Mouse (Mus musculus): ENCODE data around the gene Hmga2. TPM values are rescaled to one million over a fixed set of nuclear protein-coding genes. Genes with fewer than 3 reads are reported as not detected.

The Hmga2 gene
- polyA plus RNA-seq, 1 experiment from 2014 or later: 1.1 TPM

- no peak overlapping the region for H3K9ac ChIP-seq (ENCODE audit: low read depth, low read length)
- WGBS (ENCODE audit: insufficient replicate concordance): 1% methylated on average over 21 of the region's 21 CpGs
- H3K4me3 ChIP-seq (ENCODE audit: low read depth, low read length): peak overlapping the region; percentile 65
- peaks cover 4% of the 10 kb centered on the region for H3K4me1 ChIP-seq (ENCODE audit: control insufficient read depth, low read depth, low read length)
- no peaks in the 10 kb centered on the region for H3K9me3 ChIP-seq (replicated peaks; ENCODE audit: control insufficient read depth, low read length)
- no peak overlapping the region for H3K27ac ChIP-seq (ENCODE audit: low read length)
- H3K4me2 ChIP-seq (ENCODE audit: low read depth, low read length): peak overlapping the region; percentile 78
- H3K27me3 ChIP-seq (ENCODE audit: control insufficient read depth, insufficient read depth, low read depth, low read length): peaks cover 50% of the 10 kb centered on the region
- no peak for ATAC-seq (ENCODE audit: low read depth)
- no peaks in the 10 kb centered on the region for H3K36me3 ChIP-seq (ENCODE audit: control insufficient read depth, insufficient read depth)
Measured at GRCm38 (mm10) chr10:120477501-120477900, 1.2 kb upstream of the Hmga2 start.

DNA sequence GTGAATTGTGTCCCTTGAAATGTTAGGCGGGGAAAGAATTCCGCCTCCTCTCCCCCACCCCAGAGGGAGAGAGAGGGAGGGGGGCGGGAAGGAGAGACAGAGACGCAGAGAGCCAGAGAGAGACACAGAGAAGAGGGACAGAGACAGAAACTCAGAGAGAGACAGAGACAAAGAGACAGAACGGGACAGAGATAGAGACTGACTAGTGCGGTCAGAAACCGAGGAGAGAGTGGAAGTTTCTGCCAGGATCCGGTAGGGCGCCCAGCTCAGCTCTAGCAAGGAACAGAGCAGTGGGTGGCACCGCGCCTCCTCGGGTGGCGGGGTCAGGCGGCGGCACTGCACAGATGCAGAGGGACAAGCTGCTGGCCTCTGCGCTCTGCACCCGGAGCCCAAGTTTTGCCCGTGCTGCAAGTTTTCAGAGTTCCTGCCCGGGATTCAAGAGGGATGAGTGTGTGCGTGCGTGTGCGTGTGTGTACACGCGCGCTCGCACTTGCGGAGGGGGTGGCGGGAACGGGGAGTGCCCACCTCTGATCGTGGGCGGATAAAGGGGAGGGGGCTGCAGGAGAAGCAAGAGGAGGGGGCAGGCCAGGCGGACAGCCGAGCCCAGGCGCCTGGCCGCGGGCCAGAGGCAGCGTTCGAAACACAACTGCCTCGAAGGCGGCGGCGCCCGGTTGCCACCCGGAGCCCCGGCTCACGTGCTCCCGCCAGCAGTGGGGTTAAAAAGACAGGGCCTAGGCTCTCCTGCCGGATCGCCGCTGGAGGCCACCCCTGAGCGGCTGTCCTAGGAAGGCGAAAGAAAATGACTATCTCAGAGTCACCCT lies 457 bp upstream of the Hmga2 start:
- Histone ChIP-seq H3K36me3 (ENCODE audit: control insufficient read depth, insufficient read depth) (no peaks in the 10 kb centered on the region), H3K27me3 (ENCODE audit: control insufficient read depth, insufficient read depth, low read depth, low read length) (peaks cover 50% of the 10 kb centered on the region), H3K4me2 (ENCODE audit: low read depth, low read length) (peak overlapping the region; percentile 78), H3K4me3 (ENCODE audit: low read depth, low read length) (peak overlapping the region; percentile 65), H3K9ac (ENCODE audit: low read depth, low read length) (peak overlapping the region; percentile 2; the same call in 1 of the 2 replicates), H3K9me3 (replicated peaks; ENCODE audit: control insufficient read depth, low read length) (no peaks in the 10 kb centered on the region), H3K27ac (ENCODE audit: low read length) (0 out of 2 replicates have a peak overlapping the region, but pooled peaks have one; percentile 29), H3K4me1 (ENCODE audit: control insufficient read depth, low read depth, low read length) (peaks cover 4% of the 10 kb centered on the region)
- peak; percentile 50 for ATAC-seq (ENCODE audit: low read depth)
- 0% methylated on average over 51 of the region's 52 CpGs for WGBS (ENCODE audit: insufficient replicate concordance)

DNA sequence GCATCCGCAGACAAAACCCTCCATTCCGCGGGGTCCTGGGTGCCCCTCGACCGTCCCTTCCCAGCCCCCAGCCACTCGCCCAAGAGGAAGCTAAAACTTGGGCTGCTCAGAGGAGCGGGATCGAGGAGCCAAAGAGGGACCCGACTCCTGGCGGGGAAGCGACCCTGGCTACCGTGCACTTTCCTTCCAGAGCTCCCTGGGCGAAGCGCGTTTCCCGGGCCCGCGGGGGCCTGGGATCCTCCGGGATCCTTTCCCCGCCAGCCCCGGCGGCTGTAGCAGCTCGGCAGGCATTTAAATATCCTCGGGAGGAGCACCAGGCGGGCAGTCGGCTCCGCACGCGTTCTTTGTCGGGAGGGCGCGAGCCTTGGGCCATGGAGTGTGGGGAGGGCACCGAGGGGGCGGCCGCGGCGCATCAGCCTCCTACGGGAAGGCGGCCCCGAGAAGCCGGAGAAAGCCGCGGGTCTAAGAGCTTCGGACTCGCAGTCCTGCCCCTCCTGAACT lies 1.2 kb downstream of the Hmga2 start:
- Histone ChIP-seq H3K9ac (ENCODE audit: low read depth, low read length) (peak overlapping the region; percentile 43), H3K4me1 (ENCODE audit: control insufficient read depth, low read depth, low read length) (peaks cover 4% of the 10 kb centered on the region), H3K4me2 (ENCODE audit: low read depth, low read length) (peak overlapping the region; percentile 78), H3K4me3 (ENCODE audit: low read depth, low read length) (peak overlapping the region; percentile 65), H3K36me3 (ENCODE audit: control insufficient read depth, insufficient read depth) (no peaks in the 10 kb centered on the region), H3K9me3 (replicated peaks; ENCODE audit: control insufficient read depth, low read length) (no peaks in the 10 kb centered on the region), H3K27ac (ENCODE audit: low read length) (no peak overlapping the region), H3K27me3 (ENCODE audit: control insufficient read depth, insufficient read depth, low read depth, low read length) (peaks cover 50% of the 10 kb centered on the region)
- ATAC-seq (ENCODE audit: low read depth): no peak; the same call in 1 of the 2 replicates
- under 1% methylated on average over 45 of the region's 45 CpGs for WGBS (ENCODE audit: insufficient replicate concordance)

DNA sequence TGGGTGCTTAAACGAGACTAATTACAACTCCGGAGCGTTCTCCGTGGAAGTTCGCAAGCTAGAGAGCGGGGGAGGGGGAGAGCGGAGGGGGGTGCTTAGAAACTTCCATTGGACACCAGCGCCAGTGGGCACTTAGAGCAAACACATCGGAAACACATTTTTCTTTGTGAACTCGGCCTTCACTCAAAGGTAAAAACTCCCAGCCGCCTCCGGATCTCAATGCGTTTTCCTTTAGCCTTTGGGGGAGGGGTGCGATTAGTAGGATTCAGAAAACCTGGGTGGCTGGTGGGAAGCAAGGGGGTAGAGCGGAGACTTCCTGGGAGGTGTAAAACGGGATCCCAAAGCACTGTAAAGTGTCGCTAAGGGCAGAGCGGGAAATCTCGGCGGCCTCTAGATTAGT lies 2.0 kb downstream of the Hmga2 start:
- Histone ChIP-seq H3K9me3 (replicated peaks; ENCODE audit: control insufficient read depth, low read length) (no peaks in the 10 kb centered on the region), H3K36me3 (ENCODE audit: control insufficient read depth, insufficient read depth) (no peaks in the 10 kb centered on the region), H3K27me3 (ENCODE audit: control insufficient read depth, insufficient read depth, low read depth, low read length) (peaks cover 50% of the 10 kb centered on the region), H3K4me2 (ENCODE audit: low read depth, low read length) (peak overlapping the region; percentile 78), H3K4me1 (ENCODE audit: control insufficient read depth, low read depth, low read length) (peaks cover 4% of the 10 kb centered on the region), H3K27ac (ENCODE audit: low read length) (no peak overlapping the region), H3K9ac (ENCODE audit: low read depth, low read length) (peak overlapping the region; percentile 43), H3K4me3 (ENCODE audit: low read depth, low read length) (peak overlapping the region; percentile 65)
- WGBS (ENCODE audit: insufficient replicate concordance): 0% methylated on average over 20 of the region's 20 CpGs
- ATAC-seq (ENCODE audit: low read depth): no peak

DNA sequence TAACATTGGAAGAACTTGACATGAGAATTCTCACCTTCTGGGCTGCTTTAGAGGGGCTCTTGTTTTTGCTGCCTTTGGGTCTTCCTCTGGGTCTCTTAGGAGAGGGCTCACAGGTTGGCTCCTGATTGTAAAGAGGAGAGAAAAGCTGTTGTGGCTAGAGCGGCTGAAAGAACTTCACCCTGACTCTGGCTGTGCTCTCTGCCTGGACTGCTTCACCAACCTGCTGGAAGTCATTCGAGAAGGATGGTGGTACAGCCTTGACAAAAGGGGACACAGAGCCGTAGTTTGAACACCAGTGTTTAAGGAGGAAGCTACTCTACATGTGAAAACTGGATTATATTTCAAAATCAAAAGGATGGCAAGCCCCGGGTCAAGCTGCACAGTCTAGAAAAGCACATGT lies 3.1 kb downstream of the Hmga2 start:
- Histone ChIP-seq H3K4me2 (ENCODE audit: low read depth, low read length) (no peak overlapping the region), H3K9ac (ENCODE audit: low read depth, low read length) (no peak overlapping the region), H3K27me3 (ENCODE audit: control insufficient read depth, insufficient read depth, low read depth, low read length) (peaks cover 48% of the 10 kb centered on the region)

GRCm38 (mm10) chr10:120472606-120473005 lies 3.7 kb downstream of the Hmga2 start:
- WGBS (ENCODE audit: insufficient replicate concordance): 55% methylated on average over 2 of the region's 2 CpGs
- H3K4me2 ChIP-seq (ENCODE audit: low read depth, low read length): no peak overlapping the region
- no peaks in the 10 kb centered on the region for H3K9me3 ChIP-seq (replicated peaks; ENCODE audit: control insufficient read depth, low read length)
- H3K4me1 ChIP-seq (ENCODE audit: control insufficient read depth, low read depth, low read length): peaks cover 2% of the 10 kb centered on the region
- no peak overlapping the region for H3K9ac ChIP-seq (ENCODE audit: low read depth, low read length)
- no peak overlapping the region for H3K27ac ChIP-seq (ENCODE audit: low read length)
- no peaks in the 10 kb centered on the region for H3K36me3 ChIP-seq (ENCODE audit: control insufficient read depth, insufficient read depth)
- peaks cover 42% of the 10 kb centered on the region for H3K27me3 ChIP-seq (ENCODE audit: control insufficient read depth, insufficient read depth, low read depth, low read length)
- H3K4me3 ChIP-seq (ENCODE audit: low read depth, low read length): no peak overlapping the region
- ATAC-seq (ENCODE audit: low read depth): no peak

More for the DNA sequence above, 3.1 kb downstream of the Hmga2 start:
- 27% methylated on average over 4 of the region's 4 CpGs for WGBS (ENCODE audit: insufficient replicate concordance)
- Histone ChIP-seq H3K9me3 (replicated peaks; ENCODE audit: control insufficient read depth, low read length) (no peaks in the 10 kb centered on the region), H3K27ac (ENCODE audit: low read length) (no peak overlapping the region), H3K36me3 (ENCODE audit: control insufficient read depth, insufficient read depth) (no peaks in the 10 kb centered on the region), H3K4me1 (ENCODE audit: control insufficient read depth, low read depth, low read length) (peaks cover 4% of the 10 kb centered on the region), H3K4me3 (ENCODE audit: low read depth, low read length) (no peak overlapping the region)
- no peak for ATAC-seq (ENCODE audit: low read depth)

GRCm38 (mm10) chr10:120465121-120465520 lies 11.1 kb downstream of the Hmga2 start:
- Histone ChIP-seq H3K4me2 (ENCODE audit: low read depth, low read length) (no peak overlapping the region), H3K27me3 (ENCODE audit: control insufficient read depth, insufficient read depth, low read depth, low read length) (no peaks in the 10 kb centered on the region), H3K9me3 (replicated peaks; ENCODE audit: control insufficient read depth, low read length) (no peaks in the 10 kb centered on the region), H3K27ac (ENCODE audit: low read length) (no peak overlapping the region), H3K4me1 (ENCODE audit: control insufficient read depth, low read depth, low read length) (peaks cover 7% of the 10 kb centered on the region), H3K4me3 (ENCODE audit: low read depth, low read length) (no peak overlapping the region), H3K36me3 (ENCODE audit: control insufficient read depth, insufficient read depth) (no peaks in the 10 kb centered on the region), H3K9ac (ENCODE audit: low read depth, low read length) (no peak overlapping the region)
- WGBS (ENCODE audit: insufficient replicate concordance): 56% methylated on average over 5 of the region's 5 CpGs
- ATAC-seq (ENCODE audit: low read depth): no peak

DNA sequence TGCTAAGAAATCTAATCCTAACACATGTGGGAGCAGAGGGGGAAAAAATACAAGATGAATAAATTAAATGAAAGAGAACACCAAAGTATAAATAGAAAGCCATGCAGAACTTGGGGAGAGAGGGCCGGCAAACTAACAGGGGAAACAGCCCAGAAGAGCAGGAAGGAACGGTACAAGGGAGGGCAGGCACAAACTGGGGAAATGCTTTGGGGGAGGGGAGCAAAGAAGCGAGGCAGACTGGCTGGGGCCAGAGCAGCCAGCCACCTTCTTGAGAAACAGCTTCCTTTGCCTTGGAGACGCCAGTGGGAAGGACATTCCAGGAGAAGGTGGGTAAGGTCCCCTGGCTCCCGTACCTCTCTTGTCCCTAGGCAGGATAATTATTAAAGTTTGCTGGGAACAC lies 14.5 kb downstream of the Hmga2 start:
- Histone ChIP-seq H3K4me3 (ENCODE audit: low read depth, low read length) (no peak overlapping the region), H3K4me2 (ENCODE audit: low read depth, low read length) (no peak overlapping the region), H3K36me3 (ENCODE audit: control insufficient read depth, insufficient read depth) (no peaks in the 10 kb centered on the region), H3K9ac (ENCODE audit: low read depth, low read length) (0 out of 2 replicates have a peak overlapping the region, but pooled peaks have one; percentile 12), H3K27me3 (ENCODE audit: control insufficient read depth, insufficient read depth, low read depth, low read length) (no peaks in the 10 kb centered on the region), H3K4me1 (ENCODE audit: control insufficient read depth, low read depth, low read length) (peaks cover 14% of the 10 kb centered on the region), H3K9me3 (replicated peaks; ENCODE audit: control insufficient read depth, low read length) (no peaks in the 10 kb centered on the region), H3K27ac (ENCODE audit: low read length) (no peak overlapping the region; the same call in 1 of the 2 replicates)
- WGBS (ENCODE audit: insufficient replicate concordance): 22% methylated on average over 5 of the region's 5 CpGs
- no peak for ATAC-seq (ENCODE audit: low read depth)

DNA sequence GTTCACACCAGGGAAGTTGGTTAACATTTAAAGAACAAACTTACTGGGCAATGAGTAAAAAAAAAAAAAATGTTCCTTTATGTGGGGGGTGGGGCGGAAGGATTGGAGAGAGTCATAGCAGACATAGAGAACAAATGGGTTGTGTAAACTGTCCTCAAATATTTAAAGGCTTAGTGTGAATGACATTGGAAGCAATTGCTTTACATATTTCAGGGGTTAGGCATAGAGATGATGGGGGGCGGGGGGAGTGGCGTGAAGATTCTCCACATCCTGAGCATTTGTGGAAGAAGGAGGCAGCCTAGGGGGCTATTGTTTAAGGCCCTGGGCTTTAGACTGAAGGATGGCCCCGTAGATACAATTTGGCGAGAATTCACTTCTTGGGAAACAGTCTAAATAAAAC lies 15.0 kb downstream of the Hmga2 start:
- no peak for ATAC-seq (ENCODE audit: low read depth)
- Histone ChIP-seq H3K36me3 (ENCODE audit: control insufficient read depth, insufficient read depth) (no peaks in the 10 kb centered on the region), H3K4me2 (ENCODE audit: low read depth, low read length) (no peak overlapping the region), H3K27me3 (ENCODE audit: control insufficient read depth, insufficient read depth, low read depth, low read length) (no peaks in the 10 kb centered on the region), H3K4me3 (ENCODE audit: low read depth, low read length) (no peak overlapping the region), H3K27ac (ENCODE audit: low read length) (no peak overlapping the region; the same call in 1 of the 2 replicates), H3K9me3 (replicated peaks; ENCODE audit: control insufficient read depth, low read length) (no peaks in the 10 kb centered on the region), H3K9ac (ENCODE audit: low read depth, low read length) (no peak overlapping the region), H3K4me1 (ENCODE audit: control insufficient read depth, low read depth, low read length) (peaks cover 14% of the 10 kb centered on the region)
- WGBS (ENCODE audit: insufficient replicate concordance): 54% methylated on average over 5 of the region's 5 CpGs

All from liver, embryonic 16.5 days (tissue).